Mouse (Mus musculus): ENCODE results near the gene Stat3. TPM values are rescaled to one million over a fixed set of nuclear protein-coding genes. Genes with fewer than 3 reads are reported as not detected.

Stat3 gene
- total and polyA plus RNA-seq, 3 experiments = 35.9 to 69.2 (median 51.1) TPM

- in situ Hi-C loops (cut with MboI; ENCODE audit: low pct_ligation_motif_present, low pct_unique_long_range_greater_than_20kb, low sequenced_read_pairs) = no loop called here
- Histone ChIP-seq H3K4me2 (ENCODE audit: insufficient read depth, low read depth, poor library complexity, severe bottlenecking) (no peak overlapping the region), H3K27ac (ENCODE audit: insufficient read depth, low read depth) (no peak overlapping the region), H3K27me3 (replicated peaks) (no peaks in the 10 kb centered on the region), H3K79me2 (replicated peaks; ENCODE audit: control insufficient read depth, extremely low read depth, insufficient read depth, poor library complexity, severe bottlenecking) (no peaks in the 10 kb centered on the region), H3K4me1 (ENCODE audit: control insufficient read depth in 1 of 2, insufficient read depth in 2 of 2) (peaks cover 10 to 23% of the 10 kb centered on the region in 2 experiments), H3K36me3 (replicated peaks in 1 of 2; ENCODE audit: control insufficient read depth in 1 of 2, insufficient read depth in 1 of 2, low read length in 1 of 2) (peaks cover 22 to 68% of the 10 kb centered on the region in 2 experiments), H3K4me3 (replicated peaks in 1 of 3; ENCODE audit: low read depth in 2 of 3, low read length in 2 of 3, poor library complexity in 1 of 3) (no peak overlapping the region), H3K9me3 (replicated peaks; ENCODE audit: low read length) (no peaks in the 10 kb centered on the region), H3K9ac (ENCODE audit: insufficient read depth, low read depth) (no peak overlapping the region)
- no peak for DNase-seq (ENCODE audit: extremely low read depth)
- dilution Hi-C loops (cut with MboI; ENCODE audit: extremely low pct_ligation_motif_present, extremely low pct_unique_long_range_greater_than_20kb, low sequenced_read_pairs) = no loop called here
- TF ChIP-seq MAZ (IDR thresholded peaks at IDR 0.05; ENCODE audit: low read depth, low read length) (no peak), CTCF (conservative IDR thresholded peaks at IDR 0.05 in 1 of 2, IDR thresholded peaks at IDR 0.05 in 1 of 2; ENCODE audit: low read depth in 2 of 2, low read length in 2 of 2) (peak in 1 of 2 experiments; percentile 26; a peak in 2 of 4 replicates)
Measured at GRCm38 (mm10) chr11:100865618-100866017, 73.7 kb downstream of the Stat3 start.

- peaks cover 6% of the 10 kb centered on the region for H3K27me3 ChIP-seq (replicated peaks)
- H3K27ac ChIP-seq (ENCODE audit: insufficient read depth, low read depth) = no peak overlapping the region
- no peaks in the 10 kb centered on the region for H3K9me3 ChIP-seq (replicated peaks; ENCODE audit: low read length)
- no peak for DNase-seq (ENCODE audit: extremely low read depth)
- H3K79me2 ChIP-seq (replicated peaks; ENCODE audit: control insufficient read depth, extremely low read depth, insufficient read depth, poor library complexity, severe bottlenecking) = no peaks in the 10 kb centered on the region
- in situ Hi-C loops (cut with MboI; ENCODE audit: low pct_ligation_motif_present, low pct_unique_long_range_greater_than_20kb, low sequenced_read_pairs) = no loop called here
- peaks cover 16 to 55% of the 10 kb centered on the region in 2 experiments for H3K36me3 ChIP-seq (replicated peaks in 1 of 2; ENCODE audit: control insufficient read depth in 1 of 2, insufficient read depth in 1 of 2, low read length in 1 of 2)
- no peak overlapping the region for H3K4me3 ChIP-seq (replicated peaks in 1 of 3; ENCODE audit: low read depth in 2 of 3, low read length in 2 of 3, poor library complexity in 1 of 3)
- H3K4me2 ChIP-seq (ENCODE audit: insufficient read depth, low read depth, poor library complexity, severe bottlenecking) = no peak overlapping the region
- H3K9ac ChIP-seq (ENCODE audit: insufficient read depth, low read depth) = no peak overlapping the region
- H3K4me1 ChIP-seq (ENCODE audit: control insufficient read depth in 1 of 2, insufficient read depth in 2 of 2) = peaks cover 23 to 40% of the 10 kb centered on the region in 2 experiments
- dilution Hi-C loops (cut with MboI; ENCODE audit: extremely low pct_ligation_motif_present, extremely low pct_unique_long_range_greater_than_20kb, low sequenced_read_pairs) = no loop called here
- TF ChIP-seq RAD21 (IDR thresholded peaks at IDR 0.05; ENCODE audit: low read depth, low read length) = no peak
- TF ChIP-seq TCF12 (IDR thresholded peaks at IDR 0.05; ENCODE audit: low read depth, low read length) = no peak
- TF ChIP-seq ZC3H11A (IDR thresholded peaks at IDR 0.05; ENCODE audit: low read depth, low read length) = no peak
- no peak for TF ChIP-seq UBTF (IDR thresholded peaks at IDR 0.05; ENCODE audit: low read depth, low read length)
- no peak for TF ChIP-seq CHD2 (IDR thresholded peaks at IDR 0.05; ENCODE audit: low read length)
- no peak for TF ChIP-seq GABPA (IDR thresholded peaks at IDR 0.05; ENCODE audit: insufficient replicate concordance, low read depth, low read length)
- no peak for TF ChIP-seq TBP (conservative IDR thresholded peaks at IDR 0.05; ENCODE audit: low read depth, low read length)
- no peak for TF ChIP-seq MAX (IDR thresholded peaks at IDR 0.05; ENCODE audit: low read length)
Measured at GRCm38 (mm10) chr11:100863141-100863540, 76.2 kb downstream of the Stat3 start.

- peaks cover 14 to 47% of the 10 kb centered on the region in 2 experiments for H3K36me3 ChIP-seq (replicated peaks in 1 of 2; ENCODE audit: control insufficient read depth in 1 of 2, insufficient read depth in 1 of 2, low read length in 1 of 2)
- no peaks in the 10 kb centered on the region for H3K79me2 ChIP-seq (replicated peaks; ENCODE audit: control insufficient read depth, extremely low read depth, insufficient read depth, poor library complexity, severe bottlenecking)
- TF ChIP-seq MEF2A (IDR thresholded peaks at IDR 0.05; ENCODE audit: borderline replicate concordance, low read depth, low read length) = 0 out of 2 replicates have a peak, but pooled peaks have one; percentile 23
- no peak for TF ChIP-seq MYC (IDR thresholded peaks at IDR 0.05; ENCODE audit: low read depth, low read length)
- 0 out of 2 replicates have a peak, but pooled peaks have one; percentile 21 for TF ChIP-seq TCF12 (IDR thresholded peaks at IDR 0.05; ENCODE audit: low read depth, low read length)
- H3K4me2 ChIP-seq (ENCODE audit: insufficient read depth, low read depth, poor library complexity, severe bottlenecking) = no peak overlapping the region
- H3K27me3 ChIP-seq (replicated peaks) = peaks cover 15% of the 10 kb centered on the region
- H3K4me1 ChIP-seq (ENCODE audit: control insufficient read depth in 1 of 2, insufficient read depth in 2 of 2) = peaks cover 23 to 43% of the 10 kb centered on the region in 2 experiments
- in situ Hi-C loops (cut with MboI; ENCODE audit: low pct_ligation_motif_present, low pct_unique_long_range_greater_than_20kb, low sequenced_read_pairs) = no loop called here
- no peak overlapping the region for H3K27ac ChIP-seq (ENCODE audit: insufficient read depth, low read depth)
- DNase-seq (ENCODE audit: extremely low read depth) = no peak
- peak overlapping the region in 1 of 3 experiments; percentile 91 for H3K4me3 ChIP-seq (replicated peaks in 1 of 3; ENCODE audit: low read depth in 2 of 3, low read length in 2 of 3, poor library complexity in 1 of 3)
- H3K9ac ChIP-seq (ENCODE audit: insufficient read depth, low read depth) = no peak overlapping the region
- no peaks in the 10 kb centered on the region for H3K9me3 ChIP-seq (replicated peaks; ENCODE audit: low read length)
- dilution Hi-C loops (cut with MboI; ENCODE audit: extremely low pct_ligation_motif_present, extremely low pct_unique_long_range_greater_than_20kb, low sequenced_read_pairs) = no loop called here
Measured at GRCm38 (mm10) chr11:100861836-100862235, 77.5 kb downstream of the Stat3 start.

Data from CH12.LX (cell line).